8 mouse cellular contexts compared by ENCODE assay signal in the genomic region with DNA sequence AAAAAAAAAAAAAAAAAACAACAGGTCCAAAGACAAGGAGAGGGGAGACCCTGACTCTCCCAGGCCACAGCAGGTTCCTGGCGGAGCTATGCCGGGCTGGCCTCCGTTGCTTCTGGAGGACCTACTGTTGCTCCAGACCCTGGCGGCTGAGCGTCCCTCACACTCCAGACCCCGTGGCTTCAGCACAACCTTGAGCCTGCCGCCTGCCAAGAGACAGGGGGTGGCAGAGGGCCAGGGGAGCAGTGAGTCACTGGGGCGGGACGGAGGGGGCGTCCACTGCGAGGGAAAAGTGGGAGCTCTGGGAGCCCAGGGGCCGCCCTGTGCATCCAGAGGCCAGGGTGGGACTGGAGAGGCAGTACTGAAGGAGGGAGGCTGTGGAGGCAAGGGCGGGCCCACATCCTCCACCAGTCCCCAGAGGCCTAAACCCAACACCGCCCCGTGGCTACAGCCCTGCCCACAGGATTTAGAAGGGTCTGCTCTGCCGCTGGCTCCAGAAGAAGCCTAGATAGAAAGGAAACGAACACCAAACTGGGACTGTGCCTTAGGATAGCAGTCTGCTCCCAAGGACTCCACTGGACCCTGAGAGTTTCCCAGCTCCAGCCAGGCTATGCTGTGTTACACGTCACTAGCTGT.
DNase-seq lines count a peak whose midpoint lies in the region; ATAC-seq and TF ChIP-seq lines count a peak whose summit lies in the region.

No protein-coding gene starts in this region.

- DNase-seq in ES-CJ7 (ENCODE audit: low read depth, low spot score): peak; percentile 16
- peak; percentile 95 for DNase-seq in heart, postnatal 25 days (ENCODE audit: low spot score)
- peak; percentile 81 to 88 for DNase-seq in kidney, postnatal 4 days
- DNase-seq in lung, embryonic 14.5 days: peak; percentile 76
- peak; percentile 27 to 37 for DNase-seq in right cerebral cortex, adult 2 months (ENCODE audit: low spot score in 2 of 2)
- no peak for DNase-seq in T-cell, adult 2 months (ENCODE audit: low spot score)

- peak overlapping the region; percentile 88 for H3K27ac ChIP-seq in brown adipose tissue, adult 24 weeks (replicated peaks; ENCODE audit: low read depth, low read length)
- H3K27ac ChIP-seq in forebrain, embryonic 16.5 days (ENCODE audit: low read length): no peak overlapping the region
- peak overlapping the region; percentile 66; the same call in 1 of the 2 replicates for H3K27ac ChIP-seq in lung, embryonic 14.5 days (ENCODE audit: low read depth)

- H3K4me3 ChIP-seq in brown adipose tissue, adult 24 weeks (ENCODE audit: insufficient read depth, low read depth, low read length): peak overlapping the region; percentile 62
- no peak overlapping the region for H3K4me3 ChIP-seq in forebrain, embryonic 16.5 days (replicated peaks; ENCODE audit: low read length)
- no peak overlapping the region for H3K4me3 ChIP-seq in lung, embryonic 14.5 days (ENCODE audit: low read depth, low read length)

- peaks cover 37% of the 10 kb centered on the region for H3K4me1 ChIP-seq in brown adipose tissue, adult 24 weeks (ENCODE audit: control insufficient read depth, insufficient read depth, insufficient read length, low read length)
- peaks cover 10% of the 10 kb centered on the region for H3K4me1 ChIP-seq in forebrain, embryonic 16.5 days (replicated peaks; ENCODE audit: control insufficient read depth, insufficient read depth, low read length)
- peaks cover 4% of the 10 kb centered on the region; the same call in 1 of the 2 replicates for H3K4me1 ChIP-seq in lung, embryonic 14.5 days (ENCODE audit: insufficient read depth)

- ATAC-seq in forebrain, embryonic 16.5 days: peak; percentile 70
- peak; percentile 91 for ATAC-seq in lung, embryonic 14.5 days (ENCODE audit: insufficient read depth)

- intact Hi-C loops in heart, postnatal 25 days (cut with DNase I): loop anchor here (2.0 kb wide), 1 partner anchor 21 kb away; no protein-coding TSS in a partner anchor

- no peak overlapping the region for H3K4me2 ChIP-seq in forebrain, embryonic 16.5 days (ENCODE audit: low read length)
- peak overlapping the region; percentile 25; the same call in 1 of the 2 replicates for H3K4me2 ChIP-seq in lung, embryonic 14.5 days

- H3K9ac ChIP-seq in forebrain, embryonic 16.5 days (replicated peaks; ENCODE audit: low read depth, low read length): no peak overlapping the region
- 0 out of 2 replicates have a peak overlapping the region, but pooled peaks have one; percentile 13 for H3K9ac ChIP-seq in lung, embryonic 14.5 days

- no peaks in the 10 kb centered on the region for H3K36me3 ChIP-seq in forebrain, embryonic 16.5 days (ENCODE audit: control insufficient read depth, insufficient read depth)
- no peaks in the 10 kb centered on the region for H3K36me3 ChIP-seq in lung, embryonic 14.5 days (ENCODE audit: insufficient read depth)

- H3K9me3 ChIP-seq in forebrain, embryonic 16.5 days (ENCODE audit: control insufficient read depth, low read length): no peaks in the 10 kb centered on the region
- H3K9me3 ChIP-seq in lung, embryonic 14.5 days (ENCODE audit: low read depth, low read length): no peaks in the 10 kb centered on the region

- WGBS in forebrain, embryonic 16.5 days: 32% methylated on average over 18 of the region's 18 CpGs
- WGBS in lung, embryonic 14.5 days: 21% methylated on average over 18 of the region's 18 CpGs

- no peaks in the 10 kb centered on the region for H3K27me3 ChIP-seq in forebrain, embryonic 16.5 days (replicated peaks; ENCODE audit: control insufficient read depth, insufficient read depth, low read length)
- no peaks in the 10 kb centered on the region for H3K27me3 ChIP-seq in lung, embryonic 14.5 days (ENCODE audit: insufficient read depth, low read length)

- no peak; the same call in 1 of the 2 replicates for TF ChIP-seq CTCF in lung, embryonic 14.5 days (IDR thresholded peaks at IDR 0.05; ENCODE audit: low read depth)
